ENCODE assay signal across 10 mouse cellular contexts in genomic region chr19:15982926-15983738, GRCm38 (mm10). TPM values are rescaled to one million over a fixed set of nuclear protein-coding genes. Genes with fewer than 3 reads are reported as not detected.
A peak's percentile ranks its signal among the peaks of the same experiment; 100 is the strongest.
DNase-seq lines count a peak whose midpoint lies in the region; ATAC-seq and TF ChIP-seq lines count a peak whose summit lies in the region.
"Had no signal": no experiment of that assay in that cellular context is flagged by ENCODE, and none has a peak within 500 bp of the region (broad histone marks: within the 10 kb centered on the region; RNA-seq: fewer than 3 reads in every experiment).

No protein-coding gene starts in this region.

- H3K4me3 ChIP-seq in kidney, embryonic 15.5 days (replicated peaks): peak overlapping the region; percentile 78; the same call in 1 of the 2 replicates
- H3K4me3 ChIP-seq in embryonic facial prominence, embryonic 11.5 days (ENCODE audit: low read depth, low read length): no peak overlapping the region
- H3K4me3 ChIP-seq in hindbrain, postnatal 0 days (ENCODE audit: low read length): no peak overlapping the region
- peak overlapping the region; percentile 8; the same call in 1 of the 2 replicates for H3K4me3 ChIP-seq in neural tube, embryonic 12.5 days

- peak overlapping the region; percentile 85; the same call in 1 of the 2 replicates for H3K4me2 ChIP-seq in kidney, embryonic 15.5 days
- no peak overlapping the region for H3K4me2 ChIP-seq in embryonic facial prominence, embryonic 11.5 days (ENCODE audit: low read depth, low read length)
- peak overlapping the region; percentile 85 for H3K4me2 ChIP-seq in hindbrain, postnatal 0 days (ENCODE audit: low read depth, low read length)
- peak overlapping the region; percentile 67 for H3K4me2 ChIP-seq in neural tube, embryonic 12.5 days (replicated peaks)

- TF ChIP-seq CTCF in hindbrain, postnatal 0 days (IDR thresholded peaks at IDR 0.05; ENCODE audit: low read depth): no peak

- H3K9ac ChIP-seq in kidney, embryonic 15.5 days: no peak overlapping the region
- H3K9ac ChIP-seq in embryonic facial prominence, embryonic 11.5 days (replicated peaks; ENCODE audit: low read length): no peak overlapping the region
- H3K9ac ChIP-seq in hindbrain, postnatal 0 days (replicated peaks; ENCODE audit: low read length): no peak overlapping the region
- H3K9ac ChIP-seq in neural tube, embryonic 12.5 days: no peak overlapping the region; the same call in 1 of the 2 replicates

- no peak for DNase-seq in kidney, postnatal 4 days
- peak; percentile 53 for DNase-seq in embryonic facial prominence, embryonic 11.5 days (ENCODE audit: low spot score)
- no peak for DNase-seq in hindbrain, postnatal 0 days (ENCODE audit: low spot score)
- DNase-seq in urinary bladder, adult 18-20 months (ENCODE audit: low spot score in 2 of 2): no peak
- DNase-seq: kidney, adult 9 months had no signal

- 56% methylated on average over 9 of the region's 10 CpGs for WGBS in kidney, embryonic 15.5 days
- WGBS in embryonic facial prominence, embryonic 11.5 days: 43% methylated on average over 10 of the region's 10 CpGs
- 46% methylated on average over 9 of the region's 10 CpGs for WGBS in hindbrain, postnatal 0 days
- WGBS in neural tube, embryonic 12.5 days: 35% methylated on average over 9 of the region's 10 CpGs

- H3K27ac ChIP-seq in kidney, embryonic 15.5 days: no peak overlapping the region
- no peak overlapping the region for H3K27ac ChIP-seq in embryonic facial prominence, embryonic 11.5 days (replicated peaks; ENCODE audit: low read depth, low read length)
- H3K27ac ChIP-seq in hindbrain, postnatal 0 days: no peak overlapping the region
- no peak overlapping the region for H3K27ac ChIP-seq in neural tube, embryonic 12.5 days

- H3K4me1 ChIP-seq in kidney, embryonic 15.5 days: peaks cover 18% of the 10 kb centered on the region
- H3K4me1 ChIP-seq in embryonic facial prominence, embryonic 11.5 days (ENCODE audit: control insufficient read depth, insufficient read depth, low read length): no peaks in the 10 kb centered on the region
- no peaks in the 10 kb centered on the region for H3K4me1 ChIP-seq in hindbrain, postnatal 0 days (ENCODE audit: insufficient read depth, low read length)
- peaks cover 15% of the 10 kb centered on the region for H3K4me1 ChIP-seq in neural tube, embryonic 12.5 days

- H3K27me3 ChIP-seq in kidney, embryonic 15.5 days: no peaks in the 10 kb centered on the region
- no peaks in the 10 kb centered on the region for H3K27me3 ChIP-seq in embryonic facial prominence, embryonic 11.5 days (ENCODE audit: control insufficient read depth, insufficient read depth, low read length)
- no peaks in the 10 kb centered on the region for H3K27me3 ChIP-seq in hindbrain, postnatal 0 days (ENCODE audit: insufficient read depth, low read length)
- H3K27me3 ChIP-seq in neural tube, embryonic 12.5 days (replicated peaks): no peaks in the 10 kb centered on the region

- peaks cover 16% of the 10 kb centered on the region; the same call in 1 of the 2 replicates for H3K36me3 ChIP-seq in kidney, embryonic 15.5 days
- H3K36me3 ChIP-seq in embryonic facial prominence, embryonic 11.5 days (replicated peaks; ENCODE audit: control insufficient read depth, insufficient read depth, low read depth, low read length): no peaks in the 10 kb centered on the region; the same call in 1 of the 2 replicates
- 0 out of 2 replicates have a peak, but pooled peaks cover 5% of the 10 kb centered on the region for H3K36me3 ChIP-seq in hindbrain, postnatal 0 days (ENCODE audit: insufficient read depth, low read length)
- peaks cover 17% of the 10 kb centered on the region; the same call in 1 of the 2 replicates for H3K36me3 ChIP-seq in neural tube, embryonic 12.5 days

- no peaks in the 10 kb centered on the region for H3K9me3 ChIP-seq in kidney, embryonic 15.5 days (replicated peaks)
- no peaks in the 10 kb centered on the region for H3K9me3 ChIP-seq in embryonic facial prominence, embryonic 11.5 days (replicated peaks; ENCODE audit: control insufficient read depth, low read length)
- no peaks in the 10 kb centered on the region for H3K9me3 ChIP-seq in hindbrain, postnatal 0 days (ENCODE audit: low read length)
- no peaks in the 10 kb centered on the region for H3K9me3 ChIP-seq in neural tube, embryonic 12.5 days
- H3K9me3 ChIP-seq: G1E had no signal

- ATAC-seq in kidney, embryonic 15.5 days (replicated peaks; ENCODE audit: low FRiP score): no peak
- no peak for ATAC-seq in embryonic facial prominence, embryonic 11.5 days (replicated peaks; ENCODE audit: insufficient number of reproducible peaks, low FRiP score, low TSS enrichment, low read depth)
- no peak for ATAC-seq in hindbrain, postnatal 0 days
- ATAC-seq in neural tube, embryonic 12.5 days (ENCODE audit: low FRiP score, low read depth): no peak; the same call in 1 of the 2 replicates
- ATAC-seq in CD4-positive, CD25-positive, alpha-beta regulatory T cell, adult 4 months: no peak
- ATAC-seq in megakaryocyte-erythroid progenitor cell, adult 5-6 weeks (replicated peaks; ENCODE audit: low FRiP score, low TSS enrichment, poor library complexity, severe bottlenecking): no peak

RNA-seq across cellular contexts. Expression of gene Cep78, which starts 1.7 kb away (rescaled TPM):
- polyA plus RNA-seq in kidney, embryonic 15.5 days (2015; fragmentation: Nextera tagmentation; extraction: Ambion mirVana): 27.2 TPM in 2 replicates
- 48.9 and 49.4 TPM in 2 replicates for polyA plus RNA-seq in embryonic facial prominence, embryonic 11.5 days (2014; fragmentation: Nextera tagmentation; extraction: Ambion mirVana)
- total RNA-seq in hindbrain, postnatal 0 days (2014; rRNA removed): 15.5 and 28.0 TPM in 2 replicates
- polyA plus RNA-seq in hindbrain, postnatal 0 days (2015; fragmentation: Nextera tagmentation; extraction: Ambion mirVana): 20.9 and 22.8 TPM in 2 replicates
- 53.5 and 55.6 TPM in 2 replicates for polyA plus RNA-seq in neural tube, embryonic 12.5 days (2016; fragmentation: Nextera tagmentation; extraction: Ambion mirVana)
- 1 to 10 TPM; 2.2 to 3.4 TPM for polyA plus RNA-seq in CD4-positive, CD25-positive, alpha-beta regulatory T cell, adult 4 months (2017; shearing (Covaris generic))
- total RNA-seq in megakaryocyte-erythroid progenitor cell, adult 5-6 weeks (2014; fragmentation: Nextera tagmentation): 23.0 and 29.4 TPM in 2 replicates
- 25.7 and 25.8 TPM in 2 replicates for total RNA-seq in megakaryocyte-erythroid progenitor cell, adult 5-6 weeks (2017)

RNA-seq across cellular contexts. Expression of gene Psat1, which starts 36.0 kb away (rescaled TPM):
- 93.5 and 107 TPM in 2 replicates for polyA plus RNA-seq in kidney, embryonic 15.5 days (2015; fragmentation: Nextera tagmentation; extraction: Ambion mirVana)
- polyA plus RNA-seq in embryonic facial prominence, embryonic 11.5 days (2014; fragmentation: Nextera tagmentation; extraction: Ambion mirVana): 96.1 and 106 TPM in 2 replicates
- total RNA-seq in hindbrain, postnatal 0 days (2014; rRNA removed): 84.8 and 96.6 TPM in 2 replicates
- 79.8 and 92.3 TPM in 2 replicates for polyA plus RNA-seq in hindbrain, postnatal 0 days (2015; fragmentation: Nextera tagmentation; extraction: Ambion mirVana)
- polyA plus RNA-seq in neural tube, embryonic 12.5 days (2016; fragmentation: Nextera tagmentation; extraction: Ambion mirVana): 89.5 and 96.2 TPM in 2 replicates
- 10 to 100 TPM; 39.6 to 66.0 TPM for polyA plus RNA-seq in CD4-positive, CD25-positive, alpha-beta regulatory T cell, adult 4 months (2017; shearing (Covaris generic))
- total RNA-seq in megakaryocyte-erythroid progenitor cell, adult 5-6 weeks (2014; fragmentation: Nextera tagmentation): 52.7 and 53.5 TPM in 2 replicates
- 61.7 and 63.8 TPM in 2 replicates for total RNA-seq in megakaryocyte-erythroid progenitor cell, adult 5-6 weeks (2017)

Comparison
In these comparisons a context has a peak if more than half of its experiments do, and no peak if none do; other contexts are left out.
1. H3K4me3 ChIP-seq: peak in kidney, embryonic 15.5 days (single experiment) and neural tube, embryonic 12.5 days (single experiment); none in embryonic facial prominence, embryonic 11.5 days (single experiment) and hindbrain, postnatal 0 days (single experiment).